Mouse (Mus musculus): ENCODE data around the gene Slc25a51.

DNA sequence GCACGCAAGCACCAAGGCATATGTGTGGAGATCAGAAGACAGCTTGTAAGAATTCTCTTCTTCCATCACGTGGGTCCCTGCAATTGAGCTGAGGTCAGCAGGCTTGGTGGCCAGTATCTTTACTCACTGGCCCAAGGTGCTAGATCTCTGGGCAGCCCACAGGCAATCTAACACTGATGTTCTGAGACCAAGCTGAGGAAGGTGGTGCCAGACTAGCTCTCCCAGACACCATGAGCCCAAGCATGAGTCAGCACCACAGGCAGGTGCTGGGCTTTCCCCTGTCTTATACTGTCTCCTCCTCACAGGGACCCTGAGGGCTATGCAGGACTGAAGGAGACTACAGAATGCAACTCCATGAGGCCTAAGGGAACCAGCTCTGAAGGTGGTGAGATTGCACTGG is 49.0 kb upstream of the Slc25a51 start:
- TF ChIP-seq CTCF (IDR thresholded peaks at IDR 0.05), result no peak
- no peak for TF ChIP-seq EP300 (IDR thresholded peaks at IDR 0.05)

All from lung, postnatal 0 days (tissue).